Mouse (Mus musculus): ENCODE measurements around the gene Tmem147. TPM values are rescaled to one million over a fixed set of nuclear protein-coding genes. Genes with fewer than 3 reads are reported as not detected.

Gene Tmem147
- polyA plus RNA-seq, 1 experiment = 511 TPM

DNA sequence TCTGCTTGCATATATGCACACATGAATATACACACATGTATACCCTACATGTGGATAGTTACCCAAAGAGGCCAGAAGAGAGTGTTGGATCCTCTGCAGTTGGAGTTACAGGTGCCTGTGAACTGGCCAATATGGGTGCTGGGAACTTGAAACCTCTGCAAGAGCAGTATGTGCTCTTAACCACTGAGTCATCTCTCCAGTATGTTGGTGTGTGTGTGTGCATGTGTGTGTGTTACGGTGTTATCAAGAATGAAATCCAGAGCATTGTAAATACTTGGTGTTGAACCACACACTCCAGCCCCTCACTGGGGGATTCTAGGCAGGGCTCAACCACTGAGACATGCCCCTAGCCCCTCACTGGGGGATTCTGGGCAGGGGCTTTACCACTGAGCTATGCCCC is 21.9 kb downstream of the Tmem147 start:
- Histone ChIP-seq H3K4me3 (ENCODE audit: insufficient read depth, low read depth, low read length) (no peak overlapping the region), H3K27ac (ENCODE audit: insufficient read depth, low read depth, low read length) (no peak overlapping the region), H3K4me1 (ENCODE audit: control insufficient read depth, insufficient read depth, low read length) (no peaks in the 10 kb centered on the region), H3K27me3 (replicated peaks; ENCODE audit: control insufficient read depth, insufficient read depth, low read length) (no peaks in the 10 kb centered on the region), H3K36me3 (ENCODE audit: control insufficient read depth, insufficient read depth, low read length) (no peaks in the 10 kb centered on the region)
- TF ChIP-seq CTCF (conservative IDR thresholded peaks at IDR 0.05; ENCODE audit: insufficient read depth, insufficient read length, low read depth, low read length) (no peak), POLR2A (IDR thresholded peaks at IDR 0.05; ENCODE audit: low read depth, low read length) (no peak)
- DNase-seq = no peak
- WGBS = 88% methylated on average over 1 of the region's 1 CpGs

DNA sequence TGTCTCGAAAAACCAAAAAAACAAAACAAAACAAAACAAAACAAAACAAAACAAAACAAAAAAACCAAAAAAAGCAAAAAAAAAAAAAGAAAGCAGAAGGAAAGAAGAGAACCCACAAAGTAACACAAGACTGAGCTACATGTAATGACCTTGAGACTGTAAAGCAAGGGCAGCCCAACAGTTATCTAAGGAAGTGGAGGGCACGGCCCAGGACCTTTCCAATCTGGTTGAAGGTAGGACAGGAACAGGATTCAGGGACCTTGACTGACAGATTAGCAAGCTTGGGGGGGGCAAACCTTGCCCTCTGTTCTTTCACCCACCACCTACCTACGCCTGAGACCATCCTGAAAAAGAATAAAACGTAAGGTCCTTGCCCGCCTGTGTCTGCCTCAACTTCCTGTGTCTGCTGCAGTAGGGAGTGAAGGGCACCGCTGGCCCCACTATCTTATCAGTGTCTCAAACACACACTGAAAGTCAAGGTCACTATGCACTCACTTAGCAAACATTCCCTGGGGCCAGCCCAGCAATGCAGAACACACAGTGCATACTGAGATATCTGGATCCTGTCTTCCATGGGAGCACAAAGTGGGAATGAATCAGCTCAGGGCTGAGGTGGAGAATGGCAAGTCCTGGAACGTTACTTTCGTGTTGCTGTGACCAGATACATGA is 23.0 kb downstream of the Tmem147 start:
- H3K27me3 ChIP-seq (replicated peaks; ENCODE audit: control insufficient read depth, insufficient read depth, low read length) = no peaks in the 10 kb centered on the region
- TF ChIP-seq CTCF (conservative IDR thresholded peaks at IDR 0.05; ENCODE audit: insufficient read depth, insufficient read length, low read depth, low read length) (no peak), POLR2A (IDR thresholded peaks at IDR 0.05; ENCODE audit: low read depth, low read length) (no peak)
- no peaks in the 10 kb centered on the region for H3K4me1 ChIP-seq (ENCODE audit: control insufficient read depth, insufficient read depth, low read length)
- no peak overlapping the region for H3K4me3 ChIP-seq (ENCODE audit: insufficient read depth, low read depth, low read length)
- 76% methylated on average over 8 of the region's 8 CpGs for WGBS
- H3K36me3 ChIP-seq (ENCODE audit: control insufficient read depth, insufficient read depth, low read length) = no peaks in the 10 kb centered on the region
- DNase-seq = no peak
- no peak overlapping the region for H3K27ac ChIP-seq (ENCODE audit: insufficient read depth, low read depth, low read length)

DNA sequence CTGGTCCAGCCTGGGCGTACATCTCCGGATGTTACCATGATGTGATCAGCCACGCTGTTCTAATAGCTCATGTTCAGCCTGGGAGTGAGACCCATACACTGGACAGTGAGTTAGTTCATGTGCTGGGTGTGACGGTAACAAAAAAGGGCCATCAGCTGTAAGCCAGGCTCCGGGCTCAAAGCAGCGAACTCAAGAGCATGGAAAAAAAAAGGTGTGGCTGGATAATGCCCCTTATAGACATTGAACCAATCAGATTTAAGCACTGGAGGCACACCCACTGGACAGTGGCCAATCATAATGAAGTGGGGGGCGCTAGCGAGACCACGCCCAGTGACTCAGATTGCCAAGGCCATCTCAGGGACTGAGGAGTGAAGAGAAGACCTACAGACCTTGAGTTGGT is 30.8 kb downstream of the Tmem147 start, which contains the start of gene 2200002J24Rik:
2200002J24Rik (plus strand) TSS at position 338 of the 400 bp plus-strand sequence.
- 50% methylated on average over 9 of the region's 9 CpGs for WGBS
- TF ChIP-seq POLR2A (IDR thresholded peaks at IDR 0.05; ENCODE audit: low read depth, low read length) (no peak), CTCF (conservative IDR thresholded peaks at IDR 0.05; ENCODE audit: insufficient read depth, insufficient read length, low read depth, low read length) (no peak)
- H3K4me3 ChIP-seq (ENCODE audit: insufficient read depth, low read depth, low read length) = no peak within 1 kb of the TSS
- peaks cover 7% of the 10 kb centered on the region; the same call in 1 of the 2 replicates for H3K4me1 ChIP-seq (ENCODE audit: control insufficient read depth, insufficient read depth, low read length)
- no peaks in the 10 kb centered on the region for H3K27me3 ChIP-seq (replicated peaks; ENCODE audit: control insufficient read depth, insufficient read depth, low read length)
- no peak for DNase-seq
- H3K27ac ChIP-seq (ENCODE audit: insufficient read depth, low read depth, low read length) = no peak within 1 kb of the TSS
- no peaks in the 10 kb centered on the region for H3K36me3 ChIP-seq (ENCODE audit: control insufficient read depth, insufficient read depth, low read length)

DNA sequence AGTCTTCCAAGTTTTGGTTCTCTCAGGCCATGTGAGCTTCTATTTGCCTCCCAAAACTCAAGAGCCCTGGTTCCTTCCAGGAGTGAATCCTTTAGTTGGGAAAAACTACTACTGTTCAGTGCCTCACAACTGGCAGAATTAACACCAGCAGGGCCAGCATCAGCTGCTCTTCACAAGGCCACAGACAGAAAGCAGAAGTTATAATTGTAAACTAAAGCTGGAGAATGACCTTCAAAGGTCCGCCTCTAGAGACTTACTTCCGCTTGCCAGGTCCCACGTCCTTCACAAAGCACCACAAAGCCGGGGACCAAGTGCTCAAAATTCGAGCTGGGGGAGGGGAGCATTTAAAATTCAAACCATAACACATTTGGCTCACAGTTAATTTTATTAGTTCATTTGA is 31.2 kb downstream of the Tmem147 start:
- Histone ChIP-seq H3K27ac (ENCODE audit: insufficient read depth, low read depth, low read length) (no peak overlapping the region), H3K4me3 (ENCODE audit: insufficient read depth, low read depth, low read length) (no peak overlapping the region), H3K36me3 (ENCODE audit: control insufficient read depth, insufficient read depth, low read length) (no peaks in the 10 kb centered on the region), H3K27me3 (replicated peaks; ENCODE audit: control insufficient read depth, insufficient read depth, low read length) (no peaks in the 10 kb centered on the region), H3K4me1 (ENCODE audit: control insufficient read depth, insufficient read depth, low read length) (peaks cover 7% of the 10 kb centered on the region; the same call in 1 of the 2 replicates)
- 42% methylated on average over 5 of the region's 5 CpGs for WGBS
- no peak for DNase-seq
- TF ChIP-seq POLR2A (IDR thresholded peaks at IDR 0.05; ENCODE audit: low read depth, low read length) = no peak
- TF ChIP-seq CTCF (conservative IDR thresholded peaks at IDR 0.05; ENCODE audit: insufficient read depth, insufficient read length, low read depth, low read length) = no peak

DNA sequence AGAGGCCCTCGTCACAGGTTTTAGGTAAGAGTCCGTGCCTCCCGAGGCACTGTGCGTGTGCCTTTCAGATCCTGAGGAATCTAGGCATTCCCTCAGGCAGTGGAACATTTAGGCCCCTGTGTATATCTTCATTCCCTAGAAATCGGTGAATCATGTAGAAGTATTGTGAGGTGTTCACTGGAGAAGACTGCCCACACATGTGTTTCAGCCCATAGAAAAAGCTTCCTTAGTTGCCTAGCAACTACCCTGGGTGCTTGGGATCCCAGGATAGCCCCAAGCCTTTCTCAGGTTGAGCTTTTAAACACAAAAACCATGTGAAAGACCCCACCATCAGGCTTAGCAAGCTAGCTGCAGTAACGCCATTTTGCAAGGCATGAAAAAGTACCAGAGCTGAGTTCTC is 41.0 kb downstream of the Tmem147 start:
- Histone ChIP-seq H3K27me3 (replicated peaks; ENCODE audit: control insufficient read depth, insufficient read depth, low read length) (no peaks in the 10 kb centered on the region), H3K4me1 (ENCODE audit: control insufficient read depth, insufficient read depth, low read length) (peaks cover 6% of the 10 kb centered on the region), H3K4me3 (ENCODE audit: insufficient read depth, low read depth, low read length) (no peak overlapping the region), H3K36me3 (ENCODE audit: control insufficient read depth, insufficient read depth, low read length) (no peaks in the 10 kb centered on the region), H3K27ac (ENCODE audit: insufficient read depth, low read depth, low read length) (no peak overlapping the region; the same call in 1 of the 2 replicates)
- no peak for DNase-seq
- WGBS = 69% methylated on average over 6 of the region's 6 CpGs
- no peak for TF ChIP-seq POLR2A (IDR thresholded peaks at IDR 0.05; ENCODE audit: low read depth, low read length)
- no peak for TF ChIP-seq CTCF (conservative IDR thresholded peaks at IDR 0.05; ENCODE audit: insufficient read depth, insufficient read length, low read depth, low read length)

DNA sequence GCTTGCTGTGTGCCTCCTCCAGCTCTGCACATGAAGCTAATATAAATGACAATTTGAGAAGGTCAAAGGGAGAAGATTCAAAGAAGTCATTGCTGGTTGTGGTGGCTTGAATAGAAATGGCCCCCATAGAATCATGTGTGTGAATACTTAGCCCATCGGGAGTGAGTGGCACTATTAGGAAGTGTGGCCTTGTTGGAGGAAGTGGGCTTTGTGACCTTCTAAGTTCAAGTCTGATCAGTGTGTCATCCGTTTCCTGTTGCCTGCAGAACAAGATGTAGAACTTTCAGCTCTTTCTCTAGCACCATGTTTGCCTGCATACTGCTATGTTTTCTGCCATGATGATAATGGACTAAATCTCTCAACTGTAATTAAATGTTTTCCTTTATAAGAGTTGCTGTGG is 45.9 kb downstream of the Tmem147 start:
- Histone ChIP-seq H3K36me3 (ENCODE audit: control insufficient read depth, insufficient read depth, low read length) (no peaks in the 10 kb centered on the region), H3K27me3 (replicated peaks; ENCODE audit: control insufficient read depth, insufficient read depth, low read length) (no peaks in the 10 kb centered on the region), H3K4me3 (ENCODE audit: insufficient read depth, low read depth, low read length) (no peak overlapping the region), H3K27ac (ENCODE audit: insufficient read depth, low read depth, low read length) (no peak overlapping the region), H3K4me1 (ENCODE audit: control insufficient read depth, insufficient read depth, low read length) (peaks cover 5% of the 10 kb centered on the region)
- WGBS = 73% methylated on average over 2 of the region's 2 CpGs
- no peak for DNase-seq
- TF ChIP-seq CTCF (conservative IDR thresholded peaks at IDR 0.05; ENCODE audit: insufficient read depth, insufficient read length, low read depth, low read length) = no peak
- TF ChIP-seq POLR2A (IDR thresholded peaks at IDR 0.05; ENCODE audit: low read depth, low read length) = no peak

DNA sequence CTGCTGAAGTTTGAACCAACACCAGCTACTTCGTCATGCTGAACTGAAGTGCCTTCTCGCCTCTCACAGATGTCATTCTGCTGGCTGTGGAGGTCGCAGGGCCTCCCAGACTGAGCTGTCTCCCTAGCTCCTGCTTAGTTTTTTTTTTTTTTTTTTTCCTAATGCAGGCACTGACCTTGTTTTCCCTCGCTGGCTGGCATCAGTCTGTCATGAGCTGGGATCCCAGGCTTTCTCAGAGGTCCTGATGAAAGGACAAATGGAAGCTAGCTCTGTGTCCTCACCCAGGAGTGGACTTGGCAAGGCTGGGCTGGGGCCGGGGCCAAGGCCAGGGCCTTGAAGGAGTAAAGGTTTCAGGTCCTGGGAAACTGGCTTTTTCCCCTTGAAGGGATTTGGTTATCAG is 47.4 kb downstream of the Tmem147 start:
- Histone ChIP-seq H3K4me1 (ENCODE audit: control insufficient read depth, insufficient read depth, low read length) (no peaks in the 10 kb centered on the region), H3K27ac (ENCODE audit: insufficient read depth, low read depth, low read length) (no peak overlapping the region)
- 61% methylated on average over 5 of the region's 5 CpGs for WGBS

More for the DNA sequence above, 47.4 kb downstream of the Tmem147 start:
- no peak for TF ChIP-seq CTCF (conservative IDR thresholded peaks at IDR 0.05; ENCODE audit: insufficient read depth, insufficient read length, low read depth, low read length)
- no peak for TF ChIP-seq POLR2A (IDR thresholded peaks at IDR 0.05; ENCODE audit: low read depth, low read length)
- DNase-seq = no peak
- no peaks in the 10 kb centered on the region for H3K36me3 ChIP-seq (ENCODE audit: control insufficient read depth, insufficient read depth, low read length)
- no peaks in the 10 kb centered on the region for H3K27me3 ChIP-seq (replicated peaks; ENCODE audit: control insufficient read depth, insufficient read depth, low read length)
- H3K4me3 ChIP-seq (ENCODE audit: insufficient read depth, low read depth, low read length) = no peak overlapping the region

Data from kidney, adult 2 months (tissue).